In genomic region chr13:107889985-107890865, GRCm38 (mm10) we compare ENCODE assay signal across 7 mouse cellular contexts.
DNase-seq lines count a peak whose midpoint lies in the region; ATAC-seq lines count a peak whose summit lies in the region.

No protein-coding gene starts in this region.

- H3K27ac ChIP-seq in intestine, embryonic 15.5 days: peak overlapping the region; percentile 99
- peak overlapping the region; percentile 95 for H3K27ac ChIP-seq in midbrain, embryonic 10.5 days (replicated peaks)

- peak overlapping the region; percentile 68 for H3K4me3 ChIP-seq in intestine, embryonic 15.5 days (replicated peaks)
- peak overlapping the region; percentile 91 for H3K4me3 ChIP-seq in midbrain, embryonic 10.5 days

- H3K27me3 ChIP-seq in intestine, embryonic 15.5 days (replicated peaks): no peaks in the 10 kb centered on the region
- H3K27me3 ChIP-seq in midbrain, embryonic 10.5 days (ENCODE audit: low read depth, poor library complexity, severe bottlenecking): peaks cover 30% of the 10 kb centered on the region

- peak; percentile 97 for DNase-seq in adrenal gland, adult 18-20 months (ENCODE audit: low spot score in 2 of 2)
- DNase-seq in embryo, embryonic 11 days: peak; percentile 100
- peak; percentile 99 for DNase-seq in gastrocnemius, postnatal 25 days
- DNase-seq in left cerebral cortex, postnatal 25 days (ENCODE audit: low spot score in 2 of 2): peak; percentile 97 to 99
- peak; percentile 100 for DNase-seq in midbrain, embryonic 10.5 days (ENCODE audit: low spot score)
- peak; percentile 99 for DNase-seq in right cerebral cortex, postnatal 4 days

- peak; percentile 93 for ATAC-seq in intestine, embryonic 15.5 days

- no peaks in the 10 kb centered on the region for H3K9me3 ChIP-seq in intestine, embryonic 15.5 days
- no peaks in the 10 kb centered on the region for H3K9me3 ChIP-seq in midbrain, embryonic 10.5 days (replicated peaks)

- H3K4me2 ChIP-seq in intestine, embryonic 15.5 days (replicated peaks): peak overlapping the region; percentile 87

- H3K4me1 ChIP-seq in intestine, embryonic 15.5 days (replicated peaks): peaks cover 6% of the 10 kb centered on the region; the same call in 1 of the 2 replicates
- H3K4me1 ChIP-seq in midbrain, embryonic 10.5 days: peaks cover 36% of the 10 kb centered on the region

- H3K9ac ChIP-seq in intestine, embryonic 15.5 days: peak overlapping the region; percentile 89

- under 1% methylated on average over 83 of the region's 90 CpGs for WGBS in intestine, embryonic 15.5 days
- under 1% methylated on average over 85 of the region's 90 CpGs for WGBS in midbrain, embryonic 10.5 days

- no peaks in the 10 kb centered on the region for H3K36me3 ChIP-seq in intestine, embryonic 15.5 days
- H3K36me3 ChIP-seq in midbrain, embryonic 10.5 days: no peaks in the 10 kb centered on the region

- intact Hi-C loops in left cerebral cortex, postnatal 25 days (cut with DNase I): loop anchor here (1.0 to 10.0 kb wide), 9 partner anchors 43 to 563 kb away; partner anchors contain the start of genes Ercc8, Ndufaf2 and Smim15

Comparison
In these comparisons a context has a peak if more than half of its experiments do, and no peak if none do; other contexts are left out.
1. Peak in every context shown above with its lines: DNase-seq, ATAC-seq, H3K4me3 ChIP-seq and H3K27ac ChIP-seq.